Mouse (Mus musculus) macrophage (primary cell): Measurements from ENCODE around the gene Dnah17. TPM values are rescaled to one million over a fixed set of nuclear protein-coding genes. Genes with fewer than 3 reads are reported as not detected.

ENCODE experiments used
- H3K27ac ChIP-seq: fragments of 350-480 bp; formaldehyde crosslinking; 2 replicates; pipeline ENCODE4 v1.9.0; 2021
- H3K36me3 ChIP-seq: fragments of 350-480 bp; formaldehyde crosslinking; 2 replicates; pipeline ENCODE4 v1.9.0; 2021; ENCODE audit errors: inconsistent target
- H3K4me3 ChIP-seq: fragments of 350-480 bp; formaldehyde crosslinking; 2 replicates; pipeline ENCODE4 v1.9.0; 2021; ENCODE audit errors: inconsistent target
- H3K79me2 ChIP-seq: fragments of 350-480 bp; formaldehyde crosslinking; 2 replicates; pipeline ENCODE4 v1.9.0; 2021; ENCODE audit errors: inconsistent target
- WGBS: methylation state at CpG from one replicate; pipeline ENCODE4 v1.1.7; 2026; ENCODE audit warnings: inconsistent platforms; ENCODE audit not compliant: missing documents; 5-methylcytosine and 5-hydroxymethylcytosine counted together
- polyA plus RNA-seq: library from polyadenylated mRNA; stranded (reverse); fragments of 250-400 nt; gene quantifications from 3 replicates; pipeline ENCODE4 v1.2.4, GENCODE M21; 2018; ENCODE audit warnings: inconsistent platforms

Dnah17 gene
- polyA plus RNA-seq, 1 experiment from 2014 or later, result 0.16 TPM

GRCm38 (mm10) chr11:118133133-118133751, 2.8 kb upstream of the Dnah17 start:
- H3K36me3 ChIP-seq, result no peaks in the 10 kb centered on the region
- no peak overlapping the region for H3K4me3 ChIP-seq
- H3K79me2 ChIP-seq, result no peaks in the 10 kb centered on the region
- WGBS, result 90% methylated on average over 9 of the region's 9 CpGs
- no peak overlapping the region for H3K27ac ChIP-seq

DNA sequence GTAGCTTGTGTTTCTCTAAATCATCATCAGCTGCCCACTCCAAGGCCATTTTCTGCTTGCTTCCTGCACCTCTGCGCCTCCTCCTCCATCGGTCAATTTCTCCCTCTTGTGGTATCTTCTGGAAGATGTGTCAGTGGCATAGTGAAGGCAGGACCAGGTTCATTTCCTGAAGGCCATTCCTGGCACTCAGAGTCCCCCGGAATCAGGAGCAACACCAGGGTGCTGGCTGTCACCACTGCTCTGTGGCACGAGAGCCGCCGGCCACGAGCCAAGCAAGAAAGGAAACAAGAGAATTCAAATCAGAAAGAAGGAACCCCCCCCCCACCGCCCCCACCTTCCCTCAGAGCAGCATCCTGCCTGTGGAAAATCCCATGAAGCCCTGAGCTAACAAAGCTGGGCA, 1.7 kb upstream of the Dnah17 start:
- WGBS, result 76% methylated on average over 8 of the region's 8 CpGs
- no peak overlapping the region for H3K4me3 ChIP-seq
- H3K79me2 ChIP-seq, result no peaks in the 10 kb centered on the region

DNA sequence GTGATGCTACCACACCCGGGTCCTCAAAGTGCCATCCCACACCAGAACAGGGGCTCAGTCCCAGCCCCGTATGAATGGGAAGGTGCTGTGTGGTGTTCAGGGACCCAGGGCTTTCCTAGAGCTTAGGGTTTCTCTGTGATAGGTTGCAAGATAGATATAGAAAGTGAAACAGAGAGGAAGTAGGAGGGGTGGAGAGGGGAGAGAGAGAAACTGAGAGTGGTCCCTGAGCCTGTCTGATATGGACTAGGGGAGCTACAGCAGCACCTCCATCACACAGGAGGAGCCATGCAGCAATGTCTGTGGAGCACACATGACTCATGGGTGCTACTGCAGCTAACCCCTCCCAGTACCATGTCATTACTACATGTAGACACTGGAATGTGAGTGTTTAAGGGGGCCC, 622 bp downstream of the Dnah17 start:
- Histone ChIP-seq H3K36me3 (no peaks in the 10 kb centered on the region), H3K27ac (no peak overlapping the region), H3K4me3 (no peak overlapping the region), H3K79me2 (no peaks in the 10 kb centered on the region)
- WGBS, result 71% methylated on average over 2 of the region's 2 CpGs

More for the DNA sequence above, 1.7 kb upstream of the Dnah17 start:
- no peaks in the 10 kb centered on the region for H3K36me3 ChIP-seq
- H3K27ac ChIP-seq, result no peak overlapping the region

GRCm38 (mm10) chr11:118121592-118121991, 8.8 kb downstream of the Dnah17 start:
- H3K79me2 ChIP-seq, result no peaks in the 10 kb centered on the region
- WGBS, result 93% methylated on average over 11 of the region's 11 CpGs
- no peak overlapping the region for H3K27ac ChIP-seq
- H3K4me3 ChIP-seq, result no peak overlapping the region
- H3K36me3 ChIP-seq, result no peaks in the 10 kb centered on the region

GRCm38 (mm10) chr11:118118777-118119176, 11.7 kb downstream of the Dnah17 start:
- WGBS, result 95% methylated on average over 7 of the region's 8 CpGs
- Histone ChIP-seq H3K27ac (no peak overlapping the region), H3K4me3 (no peak overlapping the region), H3K79me2 (no peaks in the 10 kb centered on the region), H3K36me3 (no peaks in the 10 kb centered on the region)

GRCm38 (mm10) chr11:118114581-118115110, 15.8 kb downstream of the Dnah17 start:
- Histone ChIP-seq H3K36me3 (no peaks in the 10 kb centered on the region), H3K4me3 (no peak overlapping the region), H3K79me2 (no peaks in the 10 kb centered on the region), H3K27ac (no peak overlapping the region)
- 45% methylated on average over 8 of the region's 8 CpGs for WGBS

DNA sequence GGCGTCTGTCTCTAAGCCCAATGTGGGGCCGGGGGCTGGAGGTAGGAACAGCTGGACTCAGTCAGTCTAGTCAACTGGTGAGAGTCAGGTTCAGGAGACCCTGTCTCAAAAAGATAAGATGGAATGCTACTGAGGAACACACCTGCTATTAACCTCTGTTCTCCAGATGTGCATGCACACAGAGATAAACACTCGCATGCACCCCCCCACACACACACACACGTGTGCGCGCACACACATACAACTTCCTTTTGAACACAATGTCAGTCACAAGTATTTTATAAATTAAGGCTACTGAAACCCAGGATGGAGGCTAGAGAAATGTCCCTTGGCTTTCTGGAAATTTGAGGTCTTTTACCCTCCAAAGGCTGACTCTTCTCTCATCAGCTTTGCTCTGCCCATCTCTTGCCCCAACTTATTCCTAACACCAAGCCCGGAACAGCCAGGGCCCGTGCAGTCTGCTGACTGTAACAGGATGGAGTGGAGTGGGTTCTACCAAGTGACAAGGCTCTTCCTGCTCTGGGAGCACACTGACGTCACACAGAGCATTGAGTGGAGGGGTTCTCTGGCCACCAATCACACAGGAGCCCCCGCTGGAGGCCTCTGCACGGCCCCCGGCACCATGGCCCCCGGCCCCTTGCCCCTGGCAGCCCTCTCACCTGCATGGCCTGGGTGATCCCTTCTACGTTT, 16.8 kb downstream of the Dnah17 start:
- Histone ChIP-seq H3K4me3 (no peak overlapping the region), H3K36me3 (no peaks in the 10 kb centered on the region), H3K27ac (no peak overlapping the region), H3K79me2 (no peaks in the 10 kb centered on the region)
- WGBS, result 77% methylated on average over 14 of the region's 14 CpGs

DNA sequence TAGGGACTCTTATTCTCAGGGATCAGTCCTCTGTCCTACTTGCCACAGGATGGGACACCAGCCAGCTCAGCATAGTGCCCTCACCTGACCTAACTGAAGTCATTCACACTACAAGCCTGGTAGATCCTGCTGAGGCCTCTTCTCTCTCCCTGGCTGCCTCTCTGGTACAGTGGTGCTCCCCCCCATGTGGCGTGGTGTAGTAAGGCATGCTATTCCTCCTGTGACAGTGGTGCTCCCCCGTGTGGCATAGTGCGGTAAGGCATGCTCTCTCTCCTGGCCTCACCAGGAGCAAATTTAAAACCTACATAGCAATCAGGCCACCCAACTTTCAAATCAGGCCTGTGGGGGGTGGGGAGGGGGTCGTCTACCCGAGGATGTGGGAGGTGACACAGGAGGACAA, 26.4 kb downstream of the Dnah17 start:
- 9% methylated on average over 5 of the region's 5 CpGs for WGBS
- Histone ChIP-seq H3K79me2 (no peaks in the 10 kb centered on the region), H3K27ac (no peak overlapping the region), H3K4me3 (no peak overlapping the region), H3K36me3 (no peaks in the 10 kb centered on the region)

DNA sequence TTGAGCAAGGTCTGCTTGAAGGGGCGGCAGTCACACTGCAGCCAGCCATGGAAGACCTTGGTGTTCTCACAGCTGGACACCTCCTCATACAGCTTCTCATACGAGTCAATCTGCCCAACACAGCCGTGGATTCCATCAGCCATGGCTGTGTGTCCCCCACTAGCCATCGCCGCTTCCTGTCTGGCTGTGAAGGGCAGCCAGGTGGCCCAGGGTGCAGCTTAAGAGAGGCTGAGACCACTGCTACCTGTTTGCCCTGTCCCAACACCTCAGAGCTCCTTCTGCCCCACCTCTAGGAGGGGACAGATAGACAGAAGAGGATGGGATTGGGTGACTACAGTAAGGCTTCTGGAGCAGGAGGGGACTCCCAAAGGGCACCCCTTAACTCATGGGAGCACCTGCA, 27.1 kb downstream of the Dnah17 start:
- Histone ChIP-seq H3K36me3 (no peaks in the 10 kb centered on the region), H3K79me2 (no peaks in the 10 kb centered on the region), H3K27ac (no peak overlapping the region), H3K4me3 (no peak overlapping the region)
- WGBS, result 92% methylated on average over 5 of the region's 5 CpGs

DNA sequence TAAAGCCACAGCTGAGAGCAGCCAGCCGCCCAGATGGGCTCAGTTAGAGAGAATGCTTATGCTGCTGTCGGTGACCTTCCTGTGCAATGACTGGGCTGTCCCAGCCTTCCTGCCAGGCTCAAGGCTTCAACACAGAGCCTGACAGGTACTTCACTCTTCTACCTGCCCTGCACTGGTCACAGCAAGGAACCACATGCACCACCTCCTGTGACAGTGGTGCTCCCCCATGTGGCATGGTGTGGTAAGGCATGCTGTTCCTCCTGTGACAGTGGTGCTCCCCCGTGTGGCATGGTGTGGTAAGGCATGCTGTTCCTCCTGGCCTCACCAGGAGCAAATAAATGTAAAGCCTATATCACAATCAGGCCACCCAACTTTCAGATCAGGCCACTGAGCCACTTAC, 27.6 kb downstream of the Dnah17 start:
- Histone ChIP-seq H3K36me3 (no peaks in the 10 kb centered on the region), H3K79me2 (no peaks in the 10 kb centered on the region), H3K27ac (no peak overlapping the region), H3K4me3 (no peak overlapping the region)
- WGBS, result 51% methylated on average over 3 of the region's 3 CpGs

DNA sequence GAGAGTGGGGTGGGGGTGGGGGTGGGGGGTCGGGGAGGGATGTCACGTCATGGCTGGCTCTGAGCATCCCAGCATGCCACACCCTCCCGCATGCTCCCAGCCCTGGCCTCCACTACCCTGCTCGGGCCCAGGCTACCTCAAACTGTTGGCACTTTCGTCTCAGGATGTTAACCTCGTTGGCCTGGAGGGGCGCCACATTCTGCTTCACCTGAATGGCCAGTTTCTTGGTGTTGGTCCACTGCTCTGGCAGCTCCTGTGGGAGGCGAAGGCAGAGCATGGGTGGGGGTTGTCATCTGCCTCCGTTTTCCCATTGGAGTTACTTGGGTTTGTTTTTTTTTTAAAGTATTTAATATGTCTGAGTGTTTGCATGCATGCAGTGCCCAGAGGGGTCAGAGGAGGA, 29.3 kb downstream of the Dnah17 start:
- 67% methylated on average over 9 of the region's 9 CpGs for WGBS
- no peak overlapping the region for H3K4me3 ChIP-seq
- no peaks in the 10 kb centered on the region for H3K36me3 ChIP-seq
- H3K27ac ChIP-seq, result no peak overlapping the region
- H3K79me2 ChIP-seq, result no peaks in the 10 kb centered on the region

- Histone ChIP-seq H3K36me3 (no peaks in the 10 kb centered on the region), H3K27ac (no peak overlapping the region), H3K4me3 (no peak overlapping the region), H3K79me2 (no peaks in the 10 kb centered on the region)
- WGBS, result 97% methylated on average over 2 of the region's 2 CpGs
Measured at GRCm38 (mm10) chr11:118096736-118097135, 33.7 kb downstream of the Dnah17 start.

DNA sequence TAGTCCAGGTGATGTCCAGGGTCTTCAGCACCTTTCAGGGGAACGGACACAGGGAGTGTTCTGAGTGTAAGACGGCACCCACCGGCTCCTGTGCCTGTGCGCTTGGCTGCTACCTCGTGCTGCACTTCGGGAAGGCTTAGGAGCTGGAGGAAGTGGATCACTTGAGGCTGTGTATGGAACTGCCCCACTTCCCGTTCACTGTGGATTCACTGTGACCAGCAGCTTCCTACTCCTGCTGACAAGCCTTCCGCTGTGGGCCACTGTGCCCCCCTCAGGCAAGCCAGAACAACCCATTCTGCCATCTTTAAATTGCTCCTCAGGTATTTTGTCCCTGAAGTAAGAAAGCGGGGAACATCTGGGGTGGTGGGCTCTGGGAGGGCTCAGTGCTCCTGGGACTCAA, 35.4 kb downstream of the Dnah17 start:
- Histone ChIP-seq H3K4me3 (no peak overlapping the region), H3K27ac (no peak overlapping the region), H3K79me2 (no peaks in the 10 kb centered on the region), H3K36me3 (no peaks in the 10 kb centered on the region)
- 45% methylated on average over 9 of the region's 9 CpGs for WGBS

DNA sequence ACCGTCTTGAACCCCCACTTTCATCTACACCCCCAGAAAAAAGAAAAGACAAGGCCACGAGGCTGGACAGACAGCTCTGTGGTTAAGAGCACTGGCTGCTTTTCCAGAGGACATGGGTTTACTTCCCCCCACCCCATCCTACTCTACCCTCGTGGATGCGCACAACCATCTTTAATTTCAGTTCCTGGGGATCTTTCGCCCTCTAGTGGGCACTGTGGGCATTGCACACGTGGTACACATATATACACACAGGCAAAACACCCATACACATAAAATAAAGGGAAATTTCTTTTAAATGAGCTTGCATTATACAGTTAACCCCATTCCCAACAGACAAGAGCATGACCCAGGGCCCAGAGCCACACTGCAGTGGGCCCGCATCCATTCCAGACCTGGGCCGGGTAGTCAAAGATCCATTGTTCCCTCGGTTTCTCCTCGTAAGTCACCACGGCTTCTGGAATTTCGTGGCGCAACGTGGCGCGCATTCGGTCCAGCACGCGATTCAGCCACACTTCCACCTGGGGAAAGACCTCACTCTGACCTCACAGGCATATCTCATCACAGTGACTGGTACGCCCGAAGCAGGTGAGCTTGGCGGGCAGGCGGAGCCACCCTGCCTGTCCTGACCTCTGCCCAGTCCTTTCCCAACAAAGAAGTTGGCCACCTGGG, 39.3 kb downstream of the Dnah17 start:
- Histone ChIP-seq H3K4me3 (no peak overlapping the region), H3K27ac (no peak overlapping the region), H3K79me2 (no peaks in the 10 kb centered on the region), H3K36me3 (no peaks in the 10 kb centered on the region)
- WGBS, result 86% methylated on average over 22 of the region's 23 CpGs

- 95% methylated on average over 19 of the region's 19 CpGs for WGBS
- H3K27ac ChIP-seq, result no peak overlapping the region
- H3K36me3 ChIP-seq, result no peaks in the 10 kb centered on the region
- no peak overlapping the region for H3K4me3 ChIP-seq
- H3K79me2 ChIP-seq, result no peaks in the 10 kb centered on the region
Measured at GRCm38 (mm10) chr11:118088896-118089295, 41.5 kb downstream of the Dnah17 start.
